In the genomic region with DNA sequence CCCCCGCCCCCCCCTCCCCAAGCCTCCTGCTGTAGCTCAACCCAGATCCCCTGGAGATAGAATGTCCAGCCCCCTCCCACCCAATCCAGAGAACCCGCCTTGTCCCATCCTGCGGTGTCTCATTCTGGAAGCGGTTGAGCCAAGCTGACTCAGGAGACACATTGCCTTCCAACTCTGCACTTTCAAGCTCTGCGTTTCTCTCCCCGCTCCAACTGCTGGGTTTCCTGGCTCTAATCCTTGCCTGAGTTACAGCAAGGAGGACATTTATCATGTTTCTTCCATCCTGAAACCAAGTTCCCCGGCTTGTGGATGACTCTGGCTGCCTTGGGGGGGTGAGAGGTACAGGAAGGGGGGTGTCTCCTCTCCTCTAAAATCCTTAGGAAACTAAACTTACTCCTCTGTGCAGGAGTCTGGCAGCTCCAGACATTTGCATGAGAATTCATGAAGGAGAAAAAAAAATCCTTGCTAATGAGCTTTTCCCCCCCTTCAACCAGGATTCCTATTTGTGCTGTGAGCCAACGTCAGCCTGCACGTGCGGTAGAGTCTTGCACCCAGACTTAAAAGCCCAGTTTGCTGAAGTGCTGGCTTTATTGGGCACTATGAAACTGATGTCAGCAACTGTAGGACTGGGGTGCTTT, we compare ENCODE assay signal across 10 mouse cellular contexts. TPM values are rescaled to one million over a fixed set of nuclear protein-coding genes. Genes with fewer than 3 reads are reported as not detected.
DNase-seq lines count a peak whose midpoint lies in the region; ATAC-seq lines count a peak whose summit lies in the region.
"Had no signal": no experiment of that assay in that cellular context is flagged by ENCODE, and none has a peak within 500 bp of the region (broad histone marks: within the 10 kb centered on the region; RNA-seq: fewer than 3 reads in every experiment).

No protein-coding gene starts in this region.

- H3K36me3 ChIP-seq in limb, embryonic 10.5 days: no peaks in the 10 kb centered on the region

- ATAC-seq in inflammation-experienced regulatory T-cells, adult 6 months: no peak

- WGBS in limb, embryonic 10.5 days: under 1% methylated on average over 10 of the region's 10 CpGs

- H3K4me3 ChIP-seq in limb, embryonic 10.5 days: peak overlapping the region; percentile 27
- H3K4me3 ChIP-seq: erythroblast, embryonic 14.5 days had no signal

- H3K27ac ChIP-seq in limb, embryonic 10.5 days: no peak overlapping the region
- H3K27ac ChIP-seq: macrophage had no signal

- H3K4me1 ChIP-seq in limb, embryonic 10.5 days: peaks cover 23% of the 10 kb centered on the region

- H3K27me3 ChIP-seq in limb, embryonic 10.5 days (ENCODE audit: low read depth, poor library complexity, severe bottlenecking): peaks cover 22% of the 10 kb centered on the region

- H3K9me3 ChIP-seq in limb, embryonic 10.5 days (replicated peaks): no peaks in the 10 kb centered on the region

- peak; percentile 18 for DNase-seq in gastrocnemius, adult 18-20 months (ENCODE audit: low spot score)
- DNase-seq in gastrocnemius, adult 8-10 months (ENCODE audit: low spot score in 2 of 2): no peak
- DNase-seq in right cerebral cortex, adult 2 months (ENCODE audit: low spot score in 2 of 2): peak; percentile 36 to 43
- DNase-seq in right cerebral cortex, postnatal 36 days (ENCODE audit: low spot score in 2 of 2): no peak
- DNase-seq in limb, embryonic 10.5 days (ENCODE audit: low spot score): no peak
- no peak for DNase-seq in spleen, postnatal 36 days (ENCODE audit: low spot score in 2 of 2)
- no peak for DNase-seq in B cell, adult 2 months

RNA-seq across cellular contexts. Expression of a gene that starts 21.2 kb away (rescaled TPM):
- 1 to 10 TPM; 1.9 to 2.1 TPM for total RNA-seq in gastrocnemius, adult 18-20 months (2021)
- 1 to 10 TPM; 1.0 to 4.1 (median 2.4) TPM for total RNA-seq in gastrocnemius, adult 8-10 months (2022)
- polyA plus RNA-seq in limb, embryonic 10.5 days (2016; fragmentation: Nextera tagmentation; extraction: Ambion mirVana): 67.0 and 73.4 TPM in 2 replicates
- 10 to 100 TPM; 11.8 to 13.9 (median 12.2) TPM for polyA plus RNA-seq in inflammation-experienced regulatory T-cells, adult 6 months (2017; shearing (Covaris generic))

Comparison
In these comparisons a context has a peak if more than half of its experiments do, and no peak if none do; other contexts are left out.
1. DNase-seq: peak in gastrocnemius, adult 18-20 months (single experiment) and right cerebral cortex, adult 2 months (2 of 2); none in gastrocnemius, adult 8-10 months (0 of 2), right cerebral cortex, postnatal 36 days (0 of 2), limb, embryonic 10.5 days (single experiment), spleen, postnatal 36 days (0 of 2) and B cell, adult 2 months (0 of 2).